In genomic region chr7:34392335-34392734, GRCm38 (mm10) we compare ENCODE assay signal across 16 mouse cellular contexts. TPM values are rescaled to one million over a fixed set of nuclear protein-coding genes. Genes with fewer than 3 reads are reported as not detected.
A peak's percentile ranks its signal among the peaks of the same experiment; 100 is the strongest.
DNase-seq lines count a peak whose midpoint lies in the region; ATAC-seq and TF ChIP-seq lines count a peak whose summit lies in the region.
"Had no signal": no experiment of that assay in that cellular context is flagged by ENCODE, and none has a peak within 500 bp of the region (broad histone marks: within the 10 kb centered on the region; RNA-seq: fewer than 3 reads in every experiment).

No protein-coding gene starts in this region.

- TF ChIP-seq CTCF in intestine, postnatal 0 days (IDR thresholded peaks at IDR 0.05; ENCODE audit: low read depth), result peak; percentile 40; the same call in 1 of the 2 replicates

- ATAC-seq in intestine, postnatal 0 days, result no peak
- no peak for ATAC-seq in intestine, embryonic 16.5 days

- H3K36me3 ChIP-seq in intestine, postnatal 0 days (ENCODE audit: control insufficient read depth, insufficient read depth), result no peaks in the 10 kb centered on the region
- no peaks in the 10 kb centered on the region for H3K36me3 ChIP-seq in intestine, embryonic 16.5 days (ENCODE audit: control insufficient read depth, insufficient read depth, low read length)
- H3K36me3 ChIP-seq: heart, embryonic 13.5 days; neural tube, embryonic 13.5 days had no signal

- DNase-seq in adrenal gland, postnatal 14 days, result peak; percentile 47
- DNase-seq in adrenal gland, adult 2 months, result no peak
- peak; percentile 21 for DNase-seq in lung, postnatal 36 days
- no peak for DNase-seq in lung, postnatal 25 days (ENCODE audit: low spot score)
- DNase-seq in induced T-regulatory cell, adult 2 months (ENCODE audit: low read depth), result peak; percentile 51
- DNase-seq in frontal cortex, adult 2 months (ENCODE audit: extremely low spot score in 1 of 2, low spot score in 1 of 2), result no peak
- DNase-seq: adrenal gland, postnatal 25 days; layer of hippocampus, postnatal 36 days; lung, postnatal 10 days; midbrain, embryonic 14.5 days had no signal

- no peaks in the 10 kb centered on the region for H3K27me3 ChIP-seq in intestine, postnatal 0 days (replicated peaks; ENCODE audit: control insufficient read depth, insufficient read depth, low read length)
- no peaks in the 10 kb centered on the region for H3K27me3 ChIP-seq in intestine, embryonic 16.5 days (replicated peaks; ENCODE audit: control insufficient read depth, insufficient read depth, low read length)
- H3K27me3 ChIP-seq: heart, embryonic 13.5 days; neural tube, embryonic 13.5 days had no signal

- WGBS in intestine, postnatal 0 days, result 67% methylated on average over 4 of the region's 4 CpGs
- 66% methylated on average over 4 of the region's 4 CpGs for WGBS in intestine, embryonic 16.5 days

- no peak overlapping the region for H3K27ac ChIP-seq in intestine, postnatal 0 days (ENCODE audit: low read depth, low read length)
- H3K27ac ChIP-seq in intestine, embryonic 16.5 days (ENCODE audit: low read length), result no peak overlapping the region
- H3K27ac ChIP-seq: forebrain, embryonic 10.5 days; heart, embryonic 13.5 days; hindbrain, embryonic 14.5 days; neural tube, embryonic 13.5 days had no signal

- 0 out of 2 replicates have a peak, but pooled peaks cover 3% of the 10 kb centered on the region for H3K4me1 ChIP-seq in intestine, postnatal 0 days (replicated peaks; ENCODE audit: control insufficient read depth, insufficient read depth, low read length)
- H3K4me1 ChIP-seq in intestine, embryonic 16.5 days (ENCODE audit: control insufficient read depth, insufficient read depth, low read length), result peaks cover 14% of the 10 kb centered on the region

- H3K9me3 ChIP-seq in intestine, postnatal 0 days (ENCODE audit: control insufficient read depth), result no peaks in the 10 kb centered on the region
- no peaks in the 10 kb centered on the region for H3K9me3 ChIP-seq in intestine, embryonic 16.5 days (ENCODE audit: control insufficient read depth, low read length)
- H3K9me3 ChIP-seq: forebrain, embryonic 10.5 days; heart, embryonic 13.5 days; neural tube, embryonic 13.5 days had no signal

- no peak overlapping the region for H3K4me3 ChIP-seq in intestine, postnatal 0 days (ENCODE audit: low read depth, low read length)
- H3K4me3 ChIP-seq in intestine, embryonic 16.5 days (ENCODE audit: low read length), result no peak overlapping the region
- H3K4me3 ChIP-seq: forebrain, embryonic 10.5 days; heart, embryonic 13.5 days; neural tube, embryonic 13.5 days had no signal

- H3K4me2 ChIP-seq in intestine, postnatal 0 days (replicated peaks; ENCODE audit: low read depth), result no peak overlapping the region
- H3K4me2 ChIP-seq in intestine, embryonic 16.5 days (ENCODE audit: low read depth, low read length), result no peak overlapping the region
- H3K4me2 ChIP-seq: heart, embryonic 13.5 days; hindbrain, embryonic 14.5 days; neural tube, embryonic 13.5 days had no signal

- no peak overlapping the region for H3K9ac ChIP-seq in intestine, postnatal 0 days (ENCODE audit: low read depth, low read length)
- no peak overlapping the region for H3K9ac ChIP-seq in intestine, embryonic 16.5 days (ENCODE audit: low read depth, low read length)
- H3K9ac ChIP-seq: heart, embryonic 13.5 days; hindbrain, embryonic 14.5 days; neural tube, embryonic 13.5 days had no signal

RNA-seq across cellular contexts. Expression of gene Lsm14a, which starts 0.8 kb away (rescaled TPM):
- total RNA-seq in adrenal gland, postnatal 14 days (2021), result 107 and 118 TPM in 2 replicates
- 100 to 1,000 TPM; 104 to 134 TPM for total RNA-seq in adrenal gland, adult 2 months (2021)
- 17.9 and 23.5 TPM in 2 replicates for polyA plus RNA-seq in adrenal gland, adult 2 months (2012; rRNA removed)
- polyA plus RNA-seq in intestine, postnatal 0 days (2015; fragmentation: Nextera tagmentation; extraction: Ambion mirVana), result 46.7 and 47.1 TPM in 2 replicates
- polyA plus RNA-seq in intestine, embryonic 16.5 days (2015; fragmentation: Nextera tagmentation; extraction: Ambion mirVana), result 65.1 and 66.2 TPM in 2 replicates
- 49.2 and 49.5 TPM in 2 replicates for polyA plus RNA-seq in frontal cortex, adult 2 months (2012; rRNA removed)

Comparison
In these comparisons a context has a peak if more than half of its experiments do, and no peak if none do; other contexts are left out.
1. DNase-seq: peak in adrenal gland, postnatal 14 days (single experiment), lung, postnatal 36 days (single experiment) and induced T-regulatory cell, adult 2 months (single experiment); none in adrenal gland, adult 2 months (single experiment), lung, postnatal 25 days (single experiment) and frontal cortex, adult 2 months (0 of 2).